Mouse (Mus musculus): ENCODE measurements around the gene Gm3755.
"Not testable (repeated sequence)": the region's sequence is repeated elsewhere in the genome, so short reads cannot be mapped to it uniquely, and the experiment has no call there.

Gm3755 gene

GRCm38 (mm10) chr14:7450817-7451216, at the start of gene Gm3755:
Gene Gm3755 (minus strand): TSS chr14:7450917.
- ATAC-seq (ENCODE audit: insufficient number of reproducible peaks, low FRiP score, low TSS enrichment), result not testable (repeated sequence)

GRCm38 (mm10) chr14:7488731-7489130, 38.0 kb upstream of the Gm3755 start:
- ATAC-seq (ENCODE audit: insufficient number of reproducible peaks, low FRiP score, low TSS enrichment), result not testable (repeated sequence)

- not testable (repeated sequence) for ATAC-seq (ENCODE audit: insufficient number of reproducible peaks, low FRiP score, low TSS enrichment)
Measured at GRCm38 (mm10) chr14:7483662-7484061, 32.9 kb upstream of the Gm3755 start, which contains the start of gene Gm3752. Gene Gm3752 (minus strand): TSS chr14:7483762.

GRCm38 (mm10) chr14:7422496-7422895, 28.2 kb downstream of the Gm3755 start:
- not testable (repeated sequence) for ATAC-seq (ENCODE audit: insufficient number of reproducible peaks, low FRiP score, low TSS enrichment)

Data from cerebellum, adult (tissue).